Mouse (Mus musculus): ENCODE data around the gene Fam81b.

Gene Fam81b

DNA sequence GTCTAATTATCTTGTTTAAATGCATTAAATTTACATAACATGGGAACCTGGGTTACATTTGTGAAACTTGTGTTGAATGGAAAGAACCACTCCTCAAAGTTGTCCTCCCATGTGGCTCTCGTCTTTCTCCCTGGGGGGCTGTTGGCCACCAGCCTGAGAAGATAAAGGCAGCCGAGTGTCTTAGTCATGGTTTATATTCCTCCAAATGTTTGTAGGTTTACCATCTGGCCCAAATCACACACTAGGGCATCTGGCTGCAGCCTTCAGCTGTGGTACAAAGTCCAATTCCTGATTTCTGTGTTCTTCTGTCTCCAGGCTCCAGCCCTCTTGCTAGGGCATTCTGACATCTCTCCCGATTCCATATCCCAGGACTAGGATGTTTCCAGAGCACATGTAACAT, 114.6 kb downstream of the Fam81b start:
- DNase-seq (ENCODE audit: low read depth): no peak

- DNase-seq (ENCODE audit: low read depth): no peak
Measured at GRCm38 (mm10) chr13:76189190-76189589, 115.7 kb downstream of the Fam81b start.

DNA sequence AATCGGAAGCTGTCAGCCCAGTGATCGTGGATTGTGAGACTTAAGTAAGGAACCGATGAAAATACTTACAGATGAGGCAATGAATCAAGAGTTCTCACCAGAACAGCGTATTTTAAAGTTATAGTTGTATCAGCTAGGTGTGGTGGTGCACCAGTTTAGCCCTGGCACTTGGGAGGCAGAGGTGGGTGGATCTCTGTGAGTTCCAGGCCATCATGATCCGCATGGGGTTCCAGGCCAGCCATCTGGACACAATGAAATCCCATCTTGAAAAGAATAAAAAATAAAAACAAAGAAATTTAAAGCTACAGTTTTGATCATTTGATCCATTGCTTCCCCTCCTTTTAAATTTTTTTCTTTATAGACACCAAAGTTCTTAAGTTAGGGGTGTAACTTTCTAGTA, 117.2 kb downstream of the Fam81b start:
- no peak for DNase-seq (ENCODE audit: low read depth)

GRCm38 (mm10) chr13:76178700-76179099, 126.2 kb downstream of the Fam81b start:
- DNase-seq (ENCODE audit: low read depth): no peak

DNA sequence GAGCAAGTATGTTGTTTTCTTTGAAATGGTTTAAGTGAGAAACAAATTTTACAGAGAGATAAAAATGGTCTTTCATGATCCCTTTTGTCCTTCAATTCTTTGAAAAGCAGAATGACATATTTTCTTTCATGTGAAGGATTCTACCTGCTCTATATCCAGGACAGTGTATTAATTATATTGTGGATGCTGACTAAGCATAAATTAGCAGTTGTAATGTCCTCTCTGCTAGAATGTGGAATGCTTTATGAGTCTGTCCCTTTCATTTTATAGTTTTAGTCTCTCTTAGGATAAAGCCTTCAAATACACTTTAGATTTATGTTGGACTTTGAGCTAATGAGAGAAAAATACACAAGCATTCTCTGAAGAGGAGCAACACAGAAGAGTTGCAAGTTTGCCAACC, 130.6 kb downstream of the Fam81b start:
- no peak for DNase-seq (ENCODE audit: low read depth)

DNA sequence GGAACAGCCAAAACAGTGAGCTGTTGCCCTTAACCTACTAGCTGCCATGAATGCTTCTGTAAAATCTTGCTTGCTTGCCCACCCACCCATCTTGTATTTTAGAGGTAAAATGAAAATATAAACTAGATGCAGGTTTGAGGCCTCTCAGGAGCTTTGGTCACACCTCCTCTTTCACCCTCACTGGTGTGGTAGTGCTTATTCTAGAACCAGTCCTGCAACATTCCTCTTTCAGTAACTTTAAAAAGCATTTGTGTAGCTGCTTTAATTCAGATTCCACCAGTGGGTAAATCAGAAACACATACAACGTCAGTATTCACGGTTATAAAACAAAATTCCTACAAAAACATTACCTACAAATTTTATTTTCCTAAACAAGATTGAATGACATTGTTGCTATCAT, 144.3 kb downstream of the Fam81b start:
- DNase-seq (ENCODE audit: low read depth): no peak

GRCm38 (mm10) chr13:76157508-76157907, 147.4 kb downstream of the Fam81b start:
- no peak for DNase-seq (ENCODE audit: low read depth)

DNA sequence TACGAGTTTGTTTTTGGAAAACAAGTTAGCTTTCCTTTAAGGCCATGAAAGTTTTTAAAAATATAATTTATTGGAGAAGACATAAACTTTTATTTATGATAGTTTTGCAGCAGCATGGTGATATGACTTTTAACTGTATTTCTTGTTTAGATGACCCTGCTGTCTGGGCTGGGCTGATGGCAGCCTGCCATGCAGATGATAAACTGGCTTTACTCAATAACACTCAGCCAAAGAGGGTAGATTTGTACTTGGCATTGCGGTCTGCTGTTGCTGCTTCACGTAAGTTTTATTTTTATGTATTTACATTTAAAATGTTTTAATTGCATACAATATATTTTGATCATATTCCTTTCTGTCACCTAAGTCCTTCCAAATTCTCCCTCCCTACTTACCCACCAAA, 147.8 kb downstream of the Fam81b start:
- no peak for DNase-seq (ENCODE audit: low read depth)

Measured in NIH3T3 (cell line).